Mouse (Mus musculus) spleen, postnatal 36 days (tissue): ENCODE results near the gene Sp9.

Experiments
- DNase-seq, 2 experiments: peaks; one replicate each; pipeline ENCODE4 v3.0.0; 2022; ENCODE audit warnings: low spot score in 2 of 2, mixed read lengths in 1 of 2

Gene Sp9

GRCm38 (mm10) chr2:73274119-73274920 lies 2.6 kb downstream of the Sp9 start:
- DNase-seq: no peak

- DNase-seq: no peak
Measured at GRCm38 (mm10) chr2:73275261-73276040, 3.7 kb downstream of the Sp9 start.

GRCm38 (mm10) chr2:73276141-73276571 lies 4.4 kb downstream of the Sp9 start:
- no peak for DNase-seq

- no peak for DNase-seq
Measured at GRCm38 (mm10) chr2:73277021-73277708, 5.4 kb downstream of the Sp9 start.

- DNase-seq: no peak
Measured at GRCm38 (mm10) chr2:73277709-73278075, 6.0 kb downstream of the Sp9 start.

GRCm38 (mm10) chr2:73278131-73278854 lies 6.6 kb downstream of the Sp9 start:
- DNase-seq: peak; percentile 80 to 83

- DNase-seq: no peak
Measured at GRCm38 (mm10) chr2:73278869-73279268, 7.1 kb downstream of the Sp9 start.

GRCm38 (mm10) chr2:73279271-73280038 lies 7.7 kb downstream of the Sp9 start:
- DNase-seq: no peak

- no peak for DNase-seq
Measured at GRCm38 (mm10) chr2:73280356-73281047, 8.8 kb downstream of the Sp9 start.

GRCm38 (mm10) chr2:73281048-73281661 lies 9.4 kb downstream of the Sp9 start:
- no peak for DNase-seq

- DNase-seq: no peak
Measured at GRCm38 (mm10) chr2:73281707-73282106, 10.0 kb downstream of the Sp9 start.

GRCm38 (mm10) chr2:73285630-73286029 lies 13.9 kb downstream of the Sp9 start:
- DNase-seq: no peak

- DNase-seq: no peak
Measured at GRCm38 (mm10) chr2:73291130-73291529, 19.4 kb downstream of the Sp9 start.

- DNase-seq: no peak
Measured at GRCm38 (mm10) chr2:73295023-73295422, 23.3 kb downstream of the Sp9 start.

GRCm38 (mm10) chr2:73298154-73298553 lies 26.4 kb downstream of the Sp9 start:
- DNase-seq: no peak

GRCm38 (mm10) chr2:73298841-73299240 lies 27.1 kb downstream of the Sp9 start:
- DNase-seq: no peak

GRCm38 (mm10) chr2:73301979-73302378 lies 30.3 kb downstream of the Sp9 start:
- DNase-seq: no peak

GRCm38 (mm10) chr2:73302722-73303121 lies 31.0 kb downstream of the Sp9 start:
- DNase-seq: no peak

- no peak for DNase-seq
Measured at GRCm38 (mm10) chr2:73304506-73304905, 32.8 kb downstream of the Sp9 start.

GRCm38 (mm10) chr2:73306006-73306405 lies 34.3 kb downstream of the Sp9 start:
- DNase-seq: no peak
